Mouse (Mus musculus) limb, embryonic 12.5 days (tissue): ENCODE results near the gene Depp1. TPM values are rescaled to one million over a fixed set of nuclear protein-coding genes. Genes with fewer than 3 reads are reported as not detected.
"Not testable (repeated sequence)": the region's sequence is repeated elsewhere in the genome, so short reads cannot be mapped to it uniquely, and the experiment has no call there.

Experiments
- ATAC-seq: fragments of 200-750 bp; cut with Nextera tagmentation; 2 replicates; pipeline ENCODE4 v1.8.0; 2017; ENCODE audit warnings: low read depth, moderate TSS enrichment; ENCODE audit not compliant: insufficient number of reproducible peaks, insufficient read depth, low FRiP score, low TSS enrichment
- H3K27ac ChIP-seq: fragments of 300-500 bp; sonication (generic); 2 replicates; pipeline ENCODE4 v1.5.1; 2016; ENCODE audit warnings: mild to moderate bottlenecking, moderate library complexity
- H3K27me3 ChIP-seq: fragments of 300-500 bp; sonication (generic); 2 replicates; pipeline ENCODE4 v1.6.1; 2016; ENCODE audit warnings: mild to moderate bottlenecking, moderate library complexity
- H3K36me3 ChIP-seq: fragments of 300-500 bp; sonication (generic); 2 replicates; pipeline ENCODE4 v1.6.1; 2016; ENCODE audit warnings: mild to moderate bottlenecking, moderate library complexity
- H3K4me1 ChIP-seq: fragments of 300-500 bp; sonication (generic); replicated peaks from 2 replicates; pipeline ENCODE4 v1.6.1; 2016
- H3K4me2 ChIP-seq: fragments of 300-500 bp; sonication (generic); 2 replicates; pipeline ENCODE4 v1.6.1; 2016; ENCODE audit warnings: mild to moderate bottlenecking, moderate library complexity
- H3K4me3 ChIP-seq: fragments of 300-500 bp; sonication (generic); replicated peaks from 2 replicates; pipeline ENCODE4 v1.5.1; 2016; ENCODE audit warnings: mild to moderate bottlenecking
- H3K9ac ChIP-seq: fragments of 300-500 bp; sonication (generic); replicated peaks from 2 replicates; pipeline ENCODE4 v1.6.1; 2016; ENCODE audit warnings: mild to moderate bottlenecking, moderate library complexity
- H3K9me3 ChIP-seq: fragments of 300-500 bp; sonication (generic); 2 replicates; pipeline ENCODE4 v1.6.1; 2016; ENCODE audit warnings: mild to moderate bottlenecking, moderate library complexity
- WGBS: fragments of 180-500 bp; shearing (Covaris S2); methylation state at CpG from one replicate; pipeline ENCODE4 v1.1.7; 2016; 5-methylcytosine and 5-hydroxymethylcytosine counted together
- polyA plus RNA-seq: library from polyadenylated mRNA; unstranded; fragments of >200 nt; fragmentation: Nextera tagmentation; extraction: Ambion mirVana; gene quantifications from 2 replicates; pipeline ENCODE4 v1.2.1, GENCODE M21; 2016

Depp1 gene
- 19.9 and 22.1 TPM in 2 replicates for polyA plus RNA-seq

DNA sequence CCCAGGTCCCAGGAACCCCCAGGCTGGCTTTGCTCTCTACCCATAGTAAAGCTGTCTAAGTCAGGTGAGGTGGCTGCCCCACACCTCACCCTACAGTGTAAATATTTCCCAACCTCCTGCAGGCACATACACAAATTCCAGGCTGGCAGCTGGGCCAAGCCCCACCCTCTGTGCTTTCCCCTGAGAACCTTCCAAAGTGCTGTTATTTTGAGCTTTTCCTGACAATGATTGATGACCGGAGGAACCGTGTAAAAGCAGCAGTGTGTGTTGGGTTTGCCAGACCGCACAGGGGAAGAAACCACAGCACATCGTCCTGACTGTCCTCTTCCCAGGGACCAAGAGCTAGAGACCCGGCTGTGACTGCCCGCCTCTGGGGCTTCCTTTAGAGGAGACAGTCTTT, at the start of gene Depp1:
Depp1 (plus strand) TSS at position 204 of the 400 bp plus-strand sequence.
- ATAC-seq: peak; percentile 45; the same call in 1 of the 2 replicates
- H3K27ac ChIP-seq: no peak within 1 kb of the TSS
- peaks cover 8% of the 10 kb centered on the region for H3K4me1 ChIP-seq
- peaks cover 12% of the 10 kb centered on the region for H3K27me3 ChIP-seq
- no peak within 1 kb of the TSS for H3K9ac ChIP-seq
- H3K36me3 ChIP-seq: no peaks in the 10 kb centered on the region
- H3K9me3 ChIP-seq: no peaks in the 10 kb centered on the region
- H3K4me2 ChIP-seq: no peak within 1 kb of the TSS
- WGBS: 33% methylated on average over 6 of the region's 6 CpGs
- H3K4me3 ChIP-seq: peak within 1 kb of the TSS; percentile 13; the same call in 1 of the 2 replicates

DNA sequence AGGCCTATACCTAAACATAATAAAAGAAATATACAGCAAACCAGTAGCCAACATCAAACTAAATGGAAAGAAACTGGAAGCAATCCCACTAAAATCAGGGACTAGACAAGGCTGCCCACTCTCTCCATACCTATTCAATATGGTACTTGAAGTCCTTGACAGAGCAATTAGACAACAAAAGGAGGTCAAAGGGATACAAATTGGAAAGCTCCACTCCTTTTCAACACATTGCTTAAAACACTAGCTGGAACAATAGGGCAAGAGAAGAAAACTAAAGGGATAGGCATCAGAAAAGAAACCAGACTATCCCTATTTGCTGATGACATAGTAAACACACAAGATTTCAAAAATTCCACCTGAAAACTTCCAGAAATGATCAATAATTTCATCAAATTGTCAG, 49.4 kb upstream of the Depp1 start:
- not testable (repeated sequence) for H3K9me3 ChIP-seq, H3K4me3 ChIP-seq, H3K27ac ChIP-seq, H3K9ac ChIP-seq, ATAC-seq, H3K4me1 ChIP-seq, H3K27me3 ChIP-seq, H3K36me3 ChIP-seq, H3K4me2 ChIP-seq

DNA sequence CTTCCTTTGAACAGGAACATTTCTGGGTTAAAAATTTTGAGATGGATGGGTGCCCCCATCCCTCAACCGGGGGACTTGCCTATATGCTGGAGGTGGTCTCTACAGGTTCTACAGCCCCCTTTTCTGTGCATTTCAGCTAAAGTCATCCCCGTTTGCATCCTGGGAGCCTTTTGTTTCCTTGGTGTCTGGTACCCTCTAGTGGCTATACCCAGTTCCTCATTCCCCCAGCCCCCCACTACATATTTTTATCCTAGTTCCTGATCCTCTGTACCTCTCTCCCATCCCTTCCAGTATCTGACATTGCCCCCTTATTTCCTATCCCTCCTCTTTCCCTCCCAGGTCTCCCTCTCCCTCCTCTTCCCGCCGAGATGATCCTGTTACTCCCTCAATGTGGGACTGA, 43.2 kb upstream of the Depp1 start:
- no peaks in the 10 kb centered on the region for H3K9me3 ChIP-seq
- H3K4me2 ChIP-seq: no peak overlapping the region
- no peak overlapping the region for H3K4me3 ChIP-seq
- no peaks in the 10 kb centered on the region for H3K4me1 ChIP-seq
- no peak for ATAC-seq
- H3K9ac ChIP-seq: no peak overlapping the region
- no peaks in the 10 kb centered on the region for H3K36me3 ChIP-seq
- H3K27me3 ChIP-seq: no peaks in the 10 kb centered on the region
- WGBS: 43% methylated on average over 4 of the region's 4 CpGs
- H3K27ac ChIP-seq: no peak overlapping the region

DNA sequence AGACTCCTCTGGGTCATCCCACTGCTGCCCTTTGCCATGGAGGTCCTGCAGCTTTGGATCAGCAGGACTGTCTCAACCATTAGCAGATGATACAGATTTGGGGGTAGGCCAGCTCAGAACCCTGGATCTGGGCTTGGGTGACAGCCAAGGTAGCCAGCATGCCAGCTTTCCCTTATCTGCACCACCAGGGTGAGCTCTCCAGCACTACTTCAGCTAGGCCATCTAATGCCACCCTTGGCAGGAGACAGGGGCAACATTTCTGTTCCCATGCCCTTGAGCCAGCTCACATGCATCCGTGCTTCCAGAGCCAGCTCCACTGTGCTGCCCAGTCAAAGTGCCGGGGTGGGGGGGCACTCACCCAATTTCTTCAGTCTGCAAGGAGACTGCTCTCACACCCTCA, 34.7 kb upstream of the Depp1 start:
- Histone ChIP-seq H3K9ac (no peak overlapping the region), H3K4me2 (no peak overlapping the region), H3K9me3 (no peaks in the 10 kb centered on the region), H3K27me3 (no peaks in the 10 kb centered on the region), H3K27ac (no peak overlapping the region), H3K4me3 (no peak overlapping the region), H3K36me3 (no peaks in the 10 kb centered on the region), H3K4me1 (no peaks in the 10 kb centered on the region)
- ATAC-seq: no peak
- 84% methylated on average over 2 of the region's 2 CpGs for WGBS

DNA sequence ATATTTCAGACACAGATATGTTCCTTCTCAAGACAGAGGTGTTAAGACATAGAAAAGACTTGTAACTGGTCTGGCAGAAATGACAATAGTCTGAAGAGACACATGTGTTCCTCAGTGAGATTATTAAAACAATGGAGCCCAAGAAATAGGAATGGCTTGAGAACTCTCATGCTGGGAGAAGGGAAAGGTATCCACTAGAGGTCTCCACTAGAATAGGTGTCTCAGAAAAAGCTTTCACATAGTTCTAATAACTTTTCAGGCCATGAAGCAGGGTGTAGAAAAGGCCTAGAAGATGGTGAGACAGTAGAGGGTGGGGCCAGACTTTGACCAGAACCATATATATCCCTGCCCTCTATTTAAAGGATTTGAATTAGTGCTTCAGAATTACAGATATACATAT, 32.3 kb upstream of the Depp1 start:
- no peaks in the 10 kb centered on the region for H3K36me3 ChIP-seq
- H3K4me1 ChIP-seq: no peaks in the 10 kb centered on the region
- no peak overlapping the region for H3K4me2 ChIP-seq
- H3K9me3 ChIP-seq: no peaks in the 10 kb centered on the region
- H3K9ac ChIP-seq: no peak overlapping the region
- H3K27ac ChIP-seq: no peak overlapping the region
- no peak overlapping the region for H3K4me3 ChIP-seq
- no peak for ATAC-seq
- H3K27me3 ChIP-seq: no peaks in the 10 kb centered on the region

DNA sequence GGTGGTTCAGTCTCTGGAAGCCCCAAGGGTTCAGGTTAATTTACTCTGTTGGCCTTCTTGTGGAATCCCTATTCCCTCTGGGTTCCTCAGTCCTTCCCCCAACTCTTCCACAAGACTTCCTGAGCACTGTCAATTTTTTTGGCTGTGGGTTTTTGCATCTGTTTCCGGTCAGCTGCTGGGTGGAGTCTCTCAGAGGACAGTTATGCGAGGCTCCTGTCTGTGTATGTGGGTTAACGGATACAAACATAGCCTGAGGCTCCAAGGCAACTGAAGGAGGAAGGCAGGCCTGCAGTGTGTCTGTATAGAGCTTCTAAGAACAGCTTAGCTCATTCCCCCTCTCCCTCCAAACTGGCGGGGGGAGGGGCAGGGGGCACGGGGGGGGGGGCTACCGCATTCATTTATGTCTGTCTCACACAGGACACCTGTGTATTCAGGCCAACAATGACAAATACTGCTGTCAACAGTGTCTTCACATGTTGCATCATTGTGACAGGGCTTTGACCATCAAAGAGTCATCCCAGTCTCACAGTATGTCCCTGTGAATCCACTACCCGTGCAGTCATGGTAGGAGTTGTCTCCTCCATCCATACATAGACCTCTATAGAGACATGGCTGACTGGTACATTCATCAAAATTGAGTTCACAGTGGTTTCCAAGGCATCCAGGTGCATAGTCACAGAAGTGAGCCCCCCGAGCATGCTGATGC, 28.9 kb upstream of the Depp1 start:
- H3K9me3 ChIP-seq: no peaks in the 10 kb centered on the region
- H3K4me3 ChIP-seq: no peak overlapping the region
- no peaks in the 10 kb centered on the region for H3K27me3 ChIP-seq
- H3K36me3 ChIP-seq: peaks cover 22% of the 10 kb centered on the region
- 63% methylated on average over 8 of the region's 8 CpGs for WGBS
- no peak overlapping the region for H3K27ac ChIP-seq
- H3K4me1 ChIP-seq: no peaks in the 10 kb centered on the region
- no peak overlapping the region for H3K9ac ChIP-seq
- ATAC-seq: no peak
- H3K4me2 ChIP-seq: no peak overlapping the region

DNA sequence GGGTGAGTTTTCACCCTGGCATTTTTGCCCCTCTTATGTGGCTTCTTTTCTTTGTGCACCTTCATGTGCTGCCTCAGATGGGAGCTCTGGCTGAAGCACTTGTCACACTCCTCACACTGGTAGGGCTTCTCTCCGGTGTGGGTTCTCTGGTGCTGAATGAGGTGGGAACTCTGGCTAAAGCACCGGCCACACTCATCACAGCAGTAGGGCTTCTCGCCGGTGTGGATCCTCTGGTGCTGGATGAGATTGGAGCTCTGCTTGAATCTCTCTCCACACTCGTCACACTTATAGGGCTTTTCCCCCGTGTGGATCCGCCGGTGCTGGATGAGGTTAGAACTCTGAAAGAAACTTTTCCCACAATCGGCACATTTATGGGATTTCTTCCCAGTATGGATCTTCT, 24.0 kb upstream of the Depp1 start:
- H3K27ac ChIP-seq, H3K4me1 ChIP-seq, H3K9ac ChIP-seq, ATAC-seq, H3K9me3 ChIP-seq, H3K4me2 ChIP-seq, H3K27me3 ChIP-seq, H3K4me3 ChIP-seq: not testable (repeated sequence)
- 95% methylated on average over 9 of the region's 9 CpGs for WGBS
- H3K36me3 ChIP-seq: peaks cover 28% of the 10 kb centered on the region

DNA sequence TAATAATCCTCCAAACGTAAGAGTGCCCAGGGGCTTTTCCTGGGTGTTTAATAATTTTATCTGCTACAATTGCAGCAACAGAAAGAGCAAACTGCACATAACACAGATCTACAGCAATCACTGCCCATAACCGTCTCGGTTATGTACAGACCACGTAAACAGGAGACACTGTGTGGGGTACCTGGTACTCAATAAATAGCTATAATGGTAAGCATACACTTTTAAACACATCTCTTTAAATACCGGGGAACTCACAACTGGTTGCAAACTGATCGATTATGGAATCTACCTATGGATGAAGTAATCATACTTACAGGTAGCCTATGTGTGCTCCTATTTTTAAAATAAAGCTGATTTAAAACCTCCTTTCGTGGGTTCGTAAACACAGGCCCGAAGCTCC, 22.3 kb upstream of the Depp1 start:
- Histone ChIP-seq H3K4me1 (peaks cover 4% of the 10 kb centered on the region; the same call in 1 of the 2 replicates), H3K4me3 (peak overlapping the region; percentile 82), H3K36me3 (peaks cover 28% of the 10 kb centered on the region), H3K27me3 (no peaks in the 10 kb centered on the region), H3K27ac (peak overlapping the region; percentile 90), H3K4me2 (peak overlapping the region; percentile 75), H3K9ac (peak overlapping the region; percentile 98), H3K9me3 (no peaks in the 10 kb centered on the region)
- 0 out of 2 replicates have a peak, but pooled peaks have one; percentile 12 for ATAC-seq
- WGBS: 26% methylated on average over 9 of the region's 9 CpGs

DNA sequence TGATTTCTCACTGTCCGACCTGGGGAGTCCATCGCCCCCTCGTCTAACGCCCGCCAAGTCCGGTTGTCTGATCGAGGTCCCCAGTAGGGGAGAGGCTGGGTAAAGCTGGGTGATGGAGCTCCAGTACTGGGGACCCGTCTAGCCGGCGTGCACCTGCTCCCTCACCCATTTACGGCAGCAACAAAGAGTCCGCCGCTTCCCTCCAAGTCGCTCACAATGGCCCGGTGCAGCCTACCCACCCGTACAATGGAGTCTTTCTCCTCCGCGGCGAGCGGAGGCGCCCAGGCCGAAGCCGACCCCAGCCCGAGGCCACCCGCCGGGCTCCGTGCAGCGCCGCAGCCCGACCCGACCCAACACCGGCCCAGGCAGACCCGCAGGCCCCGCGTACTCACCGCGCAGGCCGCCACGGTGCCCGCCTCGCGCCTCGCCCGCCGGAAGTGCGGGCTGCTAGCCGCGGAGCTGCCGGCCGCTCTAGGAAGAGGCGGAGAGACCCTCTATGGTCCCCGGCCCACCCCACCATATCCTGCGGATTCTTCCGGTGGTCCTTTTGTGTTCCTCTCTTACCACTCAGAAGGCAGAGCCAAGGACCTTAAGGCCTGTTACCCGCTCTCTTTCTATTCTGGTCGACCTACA, 21.8 kb upstream of the Depp1 start, which contains the start of gene Zfp422:
Zfp422 (minus strand) TSS at position 461 of the 633 bp plus-strand sequence.
- under 1% methylated on average over 56 of the region's 56 CpGs for WGBS
- peaks cover 4% of the 10 kb centered on the region; the same call in 1 of the 2 replicates for H3K4me1 ChIP-seq
- H3K9ac ChIP-seq: peak within 1 kb of the TSS; percentile 98
- no peaks in the 10 kb centered on the region for H3K27me3 ChIP-seq
- peaks cover 27% of the 10 kb centered on the region for H3K36me3 ChIP-seq
- ATAC-seq: peak; percentile 82
- no peaks in the 10 kb centered on the region for H3K9me3 ChIP-seq
- H3K27ac ChIP-seq: peak within 1 kb of the TSS; percentile 90
- H3K4me3 ChIP-seq: peak within 1 kb of the TSS; percentile 82
- H3K4me2 ChIP-seq: peak within 1 kb of the TSS; percentile 75

DNA sequence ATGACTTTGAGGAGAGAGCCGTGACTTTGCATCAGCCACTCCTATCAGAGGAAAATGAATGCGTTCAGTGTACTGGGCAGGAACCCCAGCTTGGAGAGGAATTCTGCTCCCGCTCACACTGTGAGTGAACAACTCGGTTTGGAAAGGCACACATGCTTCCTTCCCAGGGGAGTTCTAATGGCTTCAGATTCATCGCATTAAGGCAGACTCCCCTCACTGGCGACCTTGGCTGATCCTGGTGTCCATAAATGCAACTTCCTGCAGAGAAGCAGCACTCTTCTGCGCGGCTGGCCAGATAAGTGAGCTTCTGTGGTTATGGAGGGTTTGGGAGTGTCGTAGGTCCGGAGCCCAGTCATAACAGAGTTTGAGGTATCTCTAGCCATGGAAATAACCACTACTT, 20.6 kb upstream of the Depp1 start:
- no peak overlapping the region for H3K27ac ChIP-seq
- peaks cover 4% of the 10 kb centered on the region; the same call in 1 of the 2 replicates for H3K4me1 ChIP-seq
- no peak overlapping the region for H3K4me3 ChIP-seq
- H3K36me3 ChIP-seq: peaks cover 19% of the 10 kb centered on the region
- no peaks in the 10 kb centered on the region for H3K27me3 ChIP-seq
- H3K9me3 ChIP-seq: no peaks in the 10 kb centered on the region
- no peak for ATAC-seq
- WGBS: 92% methylated on average over 10 of the region's 10 CpGs
- H3K4me2 ChIP-seq: no peak overlapping the region
- no peak overlapping the region for H3K9ac ChIP-seq

DNA sequence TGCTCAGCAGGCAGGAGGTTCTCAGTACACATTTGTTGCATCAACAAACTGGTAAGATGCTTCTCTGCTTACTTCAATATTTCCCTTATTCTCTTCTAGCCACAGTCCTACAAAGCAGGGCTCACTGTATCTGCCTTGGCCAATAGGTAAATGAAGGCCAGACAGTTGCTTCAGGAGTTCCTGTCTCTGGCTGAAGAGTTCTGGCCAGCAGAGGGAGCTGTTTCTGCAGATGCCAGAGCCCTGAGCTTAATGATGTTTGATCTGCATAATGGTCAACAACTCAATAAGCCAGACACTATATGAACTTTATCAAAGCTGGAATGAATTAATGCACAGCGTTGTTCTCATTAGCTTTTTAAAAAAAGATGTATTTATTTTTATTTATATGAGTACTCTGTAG, 18.3 kb upstream of the Depp1 start:
- H3K4me2 ChIP-seq: no peak overlapping the region
- no peak overlapping the region for H3K4me3 ChIP-seq
- H3K9ac ChIP-seq: no peak overlapping the region
- H3K27ac ChIP-seq: no peak overlapping the region
- peaks cover 10% of the 10 kb centered on the region for H3K4me1 ChIP-seq
- no peaks in the 10 kb centered on the region for H3K36me3 ChIP-seq
- no peaks in the 10 kb centered on the region for H3K9me3 ChIP-seq
- no peak for ATAC-seq
- 62% methylated on average over 1 of the region's 1 CpGs for WGBS
- no peaks in the 10 kb centered on the region for H3K27me3 ChIP-seq
